Mouse (Mus musculus) kidney, embryonic 14.5 days (tissue): ENCODE results near the gene Cbx4. TPM values are rescaled to one million over a fixed set of nuclear protein-coding genes. Genes with fewer than 3 reads are reported as not detected.

Source experiments
- ATAC-seq: fragments of 200-750 bp; cut with Nextera tagmentation; 2 replicates; pipeline ENCODE4 v1.8.0; 2017; ENCODE audit warnings: moderate number of reproducible peaks, mild to moderate bottlenecking, moderate TSS enrichment, moderate library complexity; ENCODE audit not compliant: low FRiP score, low TSS enrichment
- H3K27ac ChIP-seq: fragments of 300-500 bp; sonication (generic); 2 replicates; pipeline ENCODE4 v1.5.1; 2014; ENCODE audit warnings: low read depth, mild to moderate bottlenecking, low read length, moderate library complexity, mixed read lengths
- H3K27me3 ChIP-seq: fragments of 300-500 bp; sonication (generic); 2 replicates; pipeline ENCODE4 v1.6.1; 2014; ENCODE audit warnings: mild to moderate bottlenecking, low read length; ENCODE audit not compliant: control insufficient read depth, insufficient read depth
- H3K36me3 ChIP-seq: fragments of 300-500 bp; sonication (generic); 2 replicates; pipeline ENCODE4 v1.6.1; 2014; ENCODE audit warnings: low read length, mixed read lengths; ENCODE audit not compliant: control insufficient read depth, insufficient read depth
- H3K4me1 ChIP-seq: fragments of 300-500 bp; sonication (generic); 2 replicates; pipeline ENCODE4 v1.6.1; 2014; ENCODE audit warnings: low read length, mixed read lengths; ENCODE audit not compliant: control insufficient read depth, insufficient read depth
- H3K4me2 ChIP-seq: fragments of 300-500 bp; sonication (generic); replicated peaks from 2 replicates; pipeline ENCODE4 v1.6.1; 2014; ENCODE audit warnings: low read depth, mild to moderate bottlenecking, low read length
- H3K4me3 ChIP-seq: fragments of 300-500 bp; sonication (generic); 2 replicates; pipeline ENCODE4 v1.5.1; 2014; ENCODE audit warnings: mild to moderate bottlenecking, low read length
- H3K9ac ChIP-seq: fragments of 300-500 bp; sonication (generic); 2 replicates; pipeline ENCODE4 v1.6.1; 2014; ENCODE audit warnings: low read depth, mild to moderate bottlenecking, low read length, moderate library complexity
- H3K9me3 ChIP-seq: fragments of 300-500 bp; sonication (generic); 2 replicates; pipeline ENCODE4 v1.6.1; 2016; ENCODE audit warnings: low read length; ENCODE audit not compliant: control insufficient read depth
- WGBS: fragments of 180-500 bp; shearing (Covaris S2); extraction: QIAGEN DNeasy Blood & Tissue Kit; methylation state at CpG from one replicate; pipeline ENCODE4 v1.1.7; 2014; 5-methylcytosine and 5-hydroxymethylcytosine counted together
- polyA plus RNA-seq: library from polyadenylated mRNA; unstranded; fragments of >200 nt; fragmentation: Nextera tagmentation; extraction: Ambion mirVana; gene quantifications from 2 replicates; pipeline ENCODE4 v1.2.1, GENCODE M21; 2014

Cbx4 gene
- polyA plus RNA-seq, 1 experiment from 2014 or later: 8.3 TPM

DNA sequence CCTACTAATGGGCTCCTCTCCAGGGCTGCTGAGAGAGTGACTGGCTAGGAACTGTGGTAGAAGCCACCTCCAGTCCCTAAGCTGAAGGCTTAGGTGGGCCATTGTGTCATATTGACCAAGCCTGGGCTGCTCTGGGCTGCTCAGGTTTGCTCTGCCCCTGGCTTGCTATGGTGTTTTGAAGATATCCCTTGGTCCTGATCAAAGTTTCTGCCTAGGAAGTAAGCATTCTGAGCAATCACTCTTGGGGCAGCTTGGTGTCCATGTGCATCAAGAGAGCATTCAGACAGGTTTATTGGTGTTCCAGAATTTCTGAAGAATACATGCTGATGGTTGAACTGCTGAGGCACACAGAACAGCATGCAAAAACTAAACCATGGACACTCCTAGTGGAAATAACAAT, 34.6 kb downstream of the Cbx4 start:
- Histone ChIP-seq H3K4me2 (no peak overlapping the region), H3K9me3 (no peaks in the 10 kb centered on the region), H3K4me3 (no peak overlapping the region), H3K27me3 (peaks cover 95% of the 10 kb centered on the region), H3K36me3 (no peaks in the 10 kb centered on the region), H3K4me1 (peaks cover 26% of the 10 kb centered on the region), H3K27ac (no peak overlapping the region), H3K9ac (no peak overlapping the region)
- ATAC-seq: no peak

DNA sequence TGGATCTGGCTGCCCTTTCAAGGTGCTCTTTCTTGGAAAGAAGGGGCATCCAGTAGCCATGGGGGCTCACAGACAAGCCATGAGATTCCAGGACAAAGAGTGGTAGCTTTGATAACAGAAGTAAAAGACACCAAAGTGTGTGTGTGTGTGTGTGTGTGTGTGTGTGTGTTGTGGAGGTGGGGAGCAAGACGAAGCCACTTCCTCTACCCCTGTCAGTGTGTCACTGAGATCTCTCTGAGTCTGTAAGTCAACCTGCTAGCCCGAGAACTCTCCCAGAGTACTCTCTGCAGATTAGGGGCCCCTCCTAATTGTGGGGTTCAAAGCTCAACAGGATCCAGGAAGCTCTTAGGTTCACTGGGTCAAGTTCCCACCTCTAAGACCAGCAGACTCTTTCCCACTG, 35.7 kb downstream of the Cbx4 start:
- no peak overlapping the region for H3K27ac ChIP-seq
- no peaks in the 10 kb centered on the region for H3K9me3 ChIP-seq
- no peak overlapping the region for H3K4me3 ChIP-seq
- H3K36me3 ChIP-seq: no peaks in the 10 kb centered on the region
- H3K4me1 ChIP-seq: peaks cover 28% of the 10 kb centered on the region
- H3K9ac ChIP-seq: no peak overlapping the region
- no peak overlapping the region for H3K4me2 ChIP-seq
- WGBS: 0% methylated on average over 2 of the region's 2 CpGs
- no peak for ATAC-seq
- H3K27me3 ChIP-seq: peaks cover 96% of the 10 kb centered on the region

DNA sequence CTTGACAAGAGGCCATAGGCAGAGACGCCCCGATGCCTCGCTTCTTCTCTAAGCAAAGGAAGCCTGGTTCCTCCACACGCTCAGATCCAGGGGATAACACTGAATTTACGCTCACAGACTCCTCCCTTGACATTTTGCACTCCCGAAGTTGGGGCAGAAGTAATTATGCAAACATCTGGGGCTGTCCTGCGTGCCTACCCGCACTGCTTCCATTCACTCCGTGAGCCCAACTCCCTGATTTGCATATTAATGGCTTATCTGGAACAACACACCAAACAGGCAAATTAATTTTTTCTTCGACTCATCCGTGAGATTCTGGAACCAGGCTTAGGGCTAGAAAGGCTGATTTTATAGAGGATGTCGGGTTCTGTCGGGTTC, 37.9 kb downstream of the Cbx4 start:
- WGBS: under 1% methylated on average over 13 of the region's 13 CpGs
- H3K9ac ChIP-seq: no peak overlapping the region
- H3K4me1 ChIP-seq: peaks cover 32% of the 10 kb centered on the region
- no peak overlapping the region for H3K4me3 ChIP-seq
- no peaks in the 10 kb centered on the region for H3K36me3 ChIP-seq
- H3K27ac ChIP-seq: no peak overlapping the region
- ATAC-seq: no peak
- H3K27me3 ChIP-seq: peaks cover 99% of the 10 kb centered on the region
- H3K9me3 ChIP-seq: no peaks in the 10 kb centered on the region
- H3K4me2 ChIP-seq: no peak overlapping the region

DNA sequence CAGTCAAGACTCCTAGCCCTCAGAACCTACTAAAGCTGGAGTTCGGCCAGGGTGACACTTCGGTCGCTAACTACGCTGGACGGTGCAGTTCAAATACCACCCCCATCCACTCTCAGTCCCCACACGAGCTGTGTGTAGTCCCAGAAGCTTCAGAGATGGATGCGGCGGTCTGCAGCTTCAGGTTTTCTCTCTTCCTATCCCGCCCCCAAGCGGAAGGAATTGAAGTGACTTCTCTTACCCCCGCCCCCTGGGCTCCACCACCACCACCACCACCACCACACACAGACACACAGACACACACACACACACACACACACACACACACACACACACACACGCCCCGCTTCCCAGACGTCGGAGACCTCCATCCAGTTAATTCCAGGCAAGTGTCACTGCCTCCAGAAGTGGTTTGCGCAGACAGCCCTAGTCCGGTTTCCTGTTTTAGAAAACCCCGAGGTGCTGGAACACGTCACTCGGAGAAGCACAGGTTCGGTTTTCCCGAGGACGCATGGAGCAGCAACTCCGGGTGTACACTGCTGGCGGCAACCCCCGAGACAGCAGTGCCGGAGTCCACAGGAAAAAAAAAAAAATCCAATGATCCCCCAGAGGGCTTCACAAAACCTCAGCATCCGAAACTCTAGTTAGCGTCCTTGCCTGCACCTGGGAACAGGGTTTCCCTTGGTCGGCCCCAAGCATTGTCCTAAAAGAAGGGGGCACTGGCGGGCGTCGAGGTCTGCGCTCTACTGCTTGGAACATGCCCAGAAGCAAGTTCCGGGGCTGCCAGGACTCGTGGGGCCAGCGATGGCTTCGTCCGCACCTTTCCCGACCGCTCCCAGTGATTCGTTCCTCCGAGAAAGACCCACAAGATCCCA, 38.5 kb downstream of the Cbx4 start:
- Histone ChIP-seq H3K27ac (no peak overlapping the region), H3K27me3 (peaks cover 98% of the 10 kb centered on the region), H3K4me3 (peak overlapping the region; percentile 30), H3K4me1 (peaks cover 29% of the 10 kb centered on the region), H3K4me2 (peak overlapping the region; percentile 53), H3K36me3 (no peaks in the 10 kb centered on the region), H3K9me3 (no peaks in the 10 kb centered on the region), H3K9ac (0 out of 2 replicates have a peak overlapping the region, but pooled peaks have one; percentile 18)
- ATAC-seq: peak; percentile 16; the same call in 1 of the 2 replicates
- 1% methylated on average over 42 of the region's 43 CpGs for WGBS

DNA sequence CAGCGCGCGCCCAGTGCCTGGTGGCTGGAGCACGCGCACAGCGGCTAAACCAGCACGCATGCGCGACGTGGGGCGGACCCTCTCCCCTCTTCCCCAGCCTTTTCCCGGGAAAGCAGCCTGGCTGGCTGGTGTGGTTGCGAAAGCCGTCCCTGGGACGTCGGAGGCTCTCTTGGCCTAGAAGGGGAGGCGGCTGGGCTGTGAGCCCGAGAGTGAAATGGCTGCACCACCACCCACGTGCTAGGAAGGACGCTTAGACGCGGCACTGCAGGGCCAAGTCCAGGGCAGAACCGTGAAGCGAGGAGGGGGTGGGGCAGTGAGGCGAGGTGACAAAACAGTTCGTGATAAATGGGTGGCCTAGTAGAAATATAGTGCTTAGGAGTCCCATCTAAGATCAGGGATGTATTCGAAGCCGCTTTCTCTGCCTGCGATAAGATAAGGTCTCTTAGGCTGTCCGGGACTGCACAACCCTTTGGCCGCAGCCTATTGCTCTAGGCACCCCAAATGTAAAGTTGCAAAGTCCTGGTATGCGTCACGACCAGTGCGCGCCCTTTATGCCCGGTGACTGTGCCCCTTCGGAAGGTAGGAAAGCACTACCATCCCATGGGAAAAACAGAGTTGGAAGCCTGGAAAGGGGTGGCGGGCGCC, 39.3 kb downstream of the Cbx4 start:
- peak overlapping the region; percentile 30 for H3K4me3 ChIP-seq
- no peaks in the 10 kb centered on the region for H3K36me3 ChIP-seq
- peaks cover 33% of the 10 kb centered on the region for H3K4me1 ChIP-seq
- under 1% methylated on average over 39 of the region's 39 CpGs for WGBS
- no peaks in the 10 kb centered on the region for H3K9me3 ChIP-seq
- peaks cover 98% of the 10 kb centered on the region for H3K27me3 ChIP-seq
- peak overlapping the region; percentile 53 for H3K4me2 ChIP-seq
- peak overlapping the region; percentile 25; the same call in 1 of the 2 replicates for H3K9ac ChIP-seq
- peak; percentile 15; the same call in 1 of the 2 replicates for ATAC-seq
- no peak overlapping the region for H3K27ac ChIP-seq

DNA sequence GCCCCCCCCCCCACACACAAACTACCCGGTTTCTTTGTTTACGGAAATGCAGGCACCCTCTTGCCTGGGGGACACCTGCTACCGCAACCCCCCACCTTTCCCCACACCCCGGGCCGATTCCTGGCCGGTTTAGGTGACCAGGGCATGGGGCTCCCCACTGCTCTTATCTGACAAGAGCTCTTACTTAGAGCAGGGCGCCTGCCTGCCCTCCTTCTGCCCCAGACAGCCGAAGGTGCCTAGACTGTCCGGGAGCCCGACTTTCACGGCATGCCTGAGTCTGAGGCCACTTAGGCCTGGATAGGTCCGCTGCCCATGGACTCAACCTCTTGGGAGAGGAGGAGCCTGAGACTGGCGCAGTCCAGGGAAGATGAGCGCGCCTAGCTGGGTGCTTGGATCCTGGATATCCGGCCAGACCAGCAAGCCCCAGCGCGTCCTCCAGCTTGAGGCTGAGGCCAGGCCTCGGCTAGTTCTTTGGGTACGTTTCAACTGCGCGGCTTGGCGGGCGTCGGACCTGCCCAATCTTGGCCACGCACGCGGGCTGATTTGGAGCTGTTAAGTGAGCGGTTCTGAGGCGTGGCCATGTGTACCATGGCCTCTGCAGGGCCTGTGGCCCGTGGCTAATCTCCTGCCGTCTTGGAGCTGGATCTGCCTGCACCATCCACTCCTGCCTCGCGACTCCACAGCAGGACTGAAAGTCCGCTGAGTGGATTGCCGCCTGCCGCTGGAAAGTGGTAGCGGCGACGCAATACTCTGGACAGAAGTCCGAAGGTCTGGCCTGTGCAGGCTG, 41.3 kb downstream of the Cbx4 start:
- Histone ChIP-seq H3K27ac (no peak overlapping the region), H3K9ac (no peak overlapping the region), H3K9me3 (no peaks in the 10 kb centered on the region), H3K36me3 (no peaks in the 10 kb centered on the region), H3K27me3 (peaks cover 83% of the 10 kb centered on the region), H3K4me2 (peak overlapping the region; percentile 12; the same call in 1 of the 2 replicates), H3K4me1 (peaks cover 42% of the 10 kb centered on the region), H3K4me3 (peak overlapping the region; percentile 17; the same call in 1 of the 2 replicates)
- WGBS: under 1% methylated on average over 41 of the region's 41 CpGs
- no peak for ATAC-seq

DNA sequence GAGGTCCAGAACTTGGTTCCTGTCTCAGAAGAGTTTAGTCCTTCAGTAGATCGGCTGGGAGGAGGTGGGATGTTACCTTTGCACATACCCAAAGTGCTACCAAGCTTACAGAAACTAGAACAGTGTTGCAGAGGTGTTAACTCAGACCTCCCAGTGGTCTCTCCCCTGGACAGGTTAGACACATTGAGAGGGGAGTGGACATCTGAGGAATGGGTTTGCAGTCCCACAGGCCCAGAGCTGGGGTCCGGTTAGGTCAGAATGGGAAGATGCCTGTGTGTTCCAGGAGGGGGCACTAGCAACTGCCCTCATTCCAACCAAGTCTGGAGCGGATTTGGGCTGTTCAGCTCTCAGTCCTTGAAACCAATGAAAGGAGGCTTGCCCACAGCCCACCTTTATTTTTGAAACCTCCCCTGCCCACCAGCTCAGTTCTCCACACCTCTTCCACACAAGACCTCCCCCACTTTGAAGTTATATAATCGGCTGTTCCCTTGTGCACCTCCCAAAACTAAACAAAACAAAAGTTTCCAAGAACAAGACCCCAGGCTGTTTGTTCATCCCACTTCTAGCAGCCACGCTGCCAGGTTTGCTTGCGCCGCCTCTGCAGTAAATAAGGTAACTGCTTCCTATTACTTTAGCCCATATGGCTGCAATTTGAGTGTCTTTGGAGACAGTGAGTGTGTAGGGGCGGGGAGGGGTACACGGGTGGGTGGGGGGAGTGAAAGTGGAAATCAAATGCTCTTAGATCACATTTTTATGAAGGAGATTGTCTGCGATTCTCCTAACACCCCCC, 42.1 kb downstream of the Cbx4 start:
- no peak overlapping the region for H3K27ac ChIP-seq
- H3K9ac ChIP-seq: no peak overlapping the region
- H3K4me2 ChIP-seq: no peak overlapping the region
- peaks cover 43% of the 10 kb centered on the region for H3K4me1 ChIP-seq
- H3K4me3 ChIP-seq: no peak overlapping the region
- H3K36me3 ChIP-seq: 0 out of 2 replicates have a peak, but pooled peaks cover 1% of the 10 kb centered on the region
- H3K27me3 ChIP-seq: peaks cover 78% of the 10 kb centered on the region
- 3% methylated on average over 10 of the region's 10 CpGs for WGBS
- ATAC-seq: no peak
- H3K9me3 ChIP-seq: no peaks in the 10 kb centered on the region

DNA sequence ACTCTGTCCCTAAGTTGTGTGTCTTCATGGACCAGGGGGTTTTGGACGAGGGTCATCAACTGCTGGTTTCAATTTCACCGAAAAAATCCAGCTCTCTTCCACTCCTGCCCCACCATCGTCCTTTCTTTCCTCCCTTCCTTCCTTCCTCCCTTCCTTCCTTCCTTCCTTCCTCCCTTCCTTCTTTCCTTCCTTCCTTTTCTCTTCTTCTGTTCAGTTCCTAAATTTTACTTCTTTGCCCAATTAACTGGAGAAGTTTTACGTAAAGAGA, 42.8 kb downstream of the Cbx4 start:
- Histone ChIP-seq H3K27ac (no peak overlapping the region), H3K9ac (no peak overlapping the region), H3K4me3 (no peak overlapping the region), H3K9me3 (no peaks in the 10 kb centered on the region), H3K36me3 (0 out of 2 replicates have a peak, but pooled peaks cover 4% of the 10 kb centered on the region), H3K4me1 (peaks cover 43% of the 10 kb centered on the region), H3K4me2 (no peak overlapping the region), H3K27me3 (peaks cover 78% of the 10 kb centered on the region)
- no peak for ATAC-seq
- WGBS: 2% methylated on average over 4 of the region's 4 CpGs
